Mouse (Mus musculus) CH12.LX (cell line): ENCODE measurements at regions not wholly inside any gene's neighbourhood (a gene's known extent, or its start where the extent isn't known, plus 50 kb on each side); places are given as distances from the start of the nearest gene placed in this dataset.

ENCODE experiments used
- CTCF ChIP-seq, 2 experiments: IDR thresholded peaks in 1 of 2; conservative IDR thresholded peaks in 1 of 2; 2 replicates each; pipeline ENCODE4 v1.5.1; 2011 to 2012; ENCODE audit warnings: low read depth in 2 of 2, low read length in 2 of 2, improper control_type of control experiment in 1 of 2, inconsistent platforms in 1 of 2, mild to moderate bottlenecking in 1 of 2, moderate library complexity in 1 of 2
- KAT2A ChIP-seq: IDR thresholded peaks from 2 replicates; pipeline ENCODE4 v1.6.1; 2012; ENCODE audit warnings: low read length, improper control_type of control experiment, inconsistent platforms; ENCODE audit not compliant: insufficient replicate concordance
- MXI1 ChIP-seq: IDR thresholded peaks from 2 replicates; pipeline ENCODE4 v1.6.1; 2011; ENCODE audit warnings: mild to moderate bottlenecking, low read depth, low read length, improper control_type of control experiment
- MYC ChIP-seq: IDR thresholded peaks from 2 replicates; pipeline ENCODE4 v1.6.1; 2011; ENCODE audit warnings: low read depth, mild to moderate bottlenecking, improper control_type of control experiment, low read length
- NRF1 ChIP-seq: IDR thresholded peaks from 2 replicates; pipeline ENCODE4 v1.6.1; 2014; ENCODE audit warnings: low read depth, mild to moderate bottlenecking, inconsistent platforms, low read length, improper control_type of control experiment, moderate library complexity
- ZC3H11A ChIP-seq: IDR thresholded peaks from 2 replicates; pipeline ENCODE4 v1.6.1; 2012; ENCODE audit warnings: low read depth, mild to moderate bottlenecking, inconsistent platforms, low read length, improper control_type of control experiment
- ZKSCAN1 ChIP-seq: IDR thresholded peaks from 2 replicates; pipeline ENCODE4 v1.6.1; 2012; ENCODE audit warnings: low read depth, inconsistent platforms, low read length, improper control_type of control experiment, borderline replicate concordance

GRCm38 (mm10) chr15:9974999-9975398 is 202.0 kb upstream of the Prlr start:
- TF ChIP-seq CTCF (conservative IDR thresholded peaks at IDR 0.05 in 1 of 2, IDR thresholded peaks at IDR 0.05 in 1 of 2; ENCODE audit: low read depth in 2 of 2, low read length in 2 of 2) (no peak), MYC (no peak), ZKSCAN1 (no peak), NRF1 (no peak), KAT2A (no peak), ZC3H11A (no peak), MXI1 (no peak)
